Mouse (Mus musculus) urinary bladder, postnatal 14 days (tissue): ENCODE measurements around the gene Olfr1123.
"Not testable (repeated sequence)": the region's sequence is repeated elsewhere in the genome, so short reads cannot be mapped to it uniquely, and the experiment has no call there.

ENCODE experiments used
- DNase-seq: peaks from one replicate; pipeline ENCODE4 v3.0.0; 2021; ENCODE audit warnings: low spot score

Gene Olfr1123

GRCm38 (mm10) chr2:87416335-87416734 is at the start of gene Olfr1123:
Olfr1123 (plus strand) TSS chr2:87416635.
- DNase-seq: no peak

- DNase-seq: no peak
These were observed 46.8 kb upstream of the Olfr1123 start, which contains the start of gene Olfr1121 for GRCm38 (mm10) chr2:87369595-87369994. Olfr1121 (plus strand) TSS chr2:87369895.

- DNase-seq: no peak
These were observed 44.7 kb upstream of the Olfr1123 start for GRCm38 (mm10) chr2:87371726-87372125.

- DNase-seq: no peak
These were observed 32.5 kb upstream of the Olfr1123 start for GRCm38 (mm10) chr2:87383935-87384334.

- no peak for DNase-seq
These were observed 30.9 kb upstream of the Olfr1123 start, which contains the start of gene Olfr1122 for GRCm38 (mm10) chr2:87385549-87385948. Olfr1122 (plus strand) TSS chr2:87385849.

GRCm38 (mm10) chr2:87393605-87394004 is 22.8 kb upstream of the Olfr1123 start:
- DNase-seq: not testable (repeated sequence)

GRCm38 (mm10) chr2:87394686-87395085 is 21.7 kb upstream of the Olfr1123 start:
- DNase-seq: not testable (repeated sequence)

- no peak for DNase-seq
These were observed 13.5 kb downstream of the Olfr1123 start, which contains the start of gene Olfr1124 for GRCm38 (mm10) chr2:87429975-87430374. Olfr1124 (plus strand) TSS chr2:87430275.

GRCm38 (mm10) chr2:87437731-87438130 is 21.3 kb downstream of the Olfr1123 start:
- no peak for DNase-seq

- no peak for DNase-seq
These were observed 37.2 kb downstream of the Olfr1123 start, which contains the start of gene Olfr1126 for GRCm38 (mm10) chr2:87453662-87454061. Olfr1126 (plus strand) TSS chr2:87453962.

- DNase-seq: no peak
These were observed 45.3 kb downstream of the Olfr1123 start for GRCm38 (mm10) chr2:87461769-87462168.
